Mouse (Mus musculus) inflammation-experienced regulatory T-cells, adult 6 months (primary cell): ENCODE measurements around the gene Pnmt. TPM values are rescaled to one million over a fixed set of nuclear protein-coding genes. Genes with fewer than 3 reads are reported as not detected.

Experiments used
- ATAC-seq: one replicate; pipeline ENCODE4 v1.8.0; 2017
- polyA plus RNA-seq, 3 experiments: library from polyadenylated mRNA; unstranded; fragments of 100-300 nt; shearing (Covaris generic); gene quantifications; one replicate each; pipeline ENCODE4 v1.2.1; 2017

Pnmt gene
- polyA plus RNA-seq, 3 experiments from 2014 or later = not detected

DNA sequence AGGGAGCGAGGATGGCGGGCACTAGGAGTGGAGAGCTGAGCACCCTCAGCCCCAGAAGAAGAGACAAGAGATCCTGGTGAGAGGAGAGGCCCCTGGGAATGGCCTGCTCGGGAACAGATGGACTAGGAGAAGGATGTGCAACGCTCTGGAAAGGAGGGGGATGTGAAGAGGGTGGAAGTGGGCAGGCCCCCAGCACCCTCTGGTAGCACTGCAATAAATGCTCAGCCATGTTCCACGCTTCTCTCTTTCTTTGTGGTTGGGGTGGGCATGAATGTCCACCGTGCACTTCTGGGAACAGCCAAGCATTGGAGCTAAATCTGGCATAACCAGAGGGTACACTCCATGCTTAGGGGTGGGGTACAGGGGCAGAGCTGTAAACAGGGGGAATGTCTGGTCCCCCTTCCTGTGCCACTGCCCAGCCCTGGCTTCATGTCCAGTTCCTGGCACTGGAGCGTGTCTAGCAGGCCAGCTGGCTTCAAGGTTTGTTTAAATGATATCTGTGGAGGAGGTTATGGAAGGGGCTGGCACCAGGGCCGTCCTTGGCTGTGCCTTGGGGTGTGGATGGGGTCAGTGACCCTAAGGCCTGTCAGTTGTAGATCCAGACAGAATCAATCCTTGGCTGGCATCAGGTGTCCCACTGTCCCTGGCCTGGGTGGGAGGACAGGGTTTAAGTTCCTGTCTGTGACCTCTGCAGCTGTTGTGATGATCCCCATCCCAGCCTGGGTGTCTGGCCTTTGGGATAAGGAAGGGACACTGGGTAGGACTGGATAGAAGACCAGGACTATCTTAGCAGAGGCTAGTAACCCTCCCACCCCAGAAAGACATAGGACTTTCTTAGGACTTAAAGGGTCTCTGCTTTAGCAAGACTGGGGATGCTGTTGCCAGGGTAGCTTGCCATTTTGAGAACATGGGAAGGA lies 1.3 kb upstream of the Pnmt start:
- no peak for ATAC-seq

DNA sequence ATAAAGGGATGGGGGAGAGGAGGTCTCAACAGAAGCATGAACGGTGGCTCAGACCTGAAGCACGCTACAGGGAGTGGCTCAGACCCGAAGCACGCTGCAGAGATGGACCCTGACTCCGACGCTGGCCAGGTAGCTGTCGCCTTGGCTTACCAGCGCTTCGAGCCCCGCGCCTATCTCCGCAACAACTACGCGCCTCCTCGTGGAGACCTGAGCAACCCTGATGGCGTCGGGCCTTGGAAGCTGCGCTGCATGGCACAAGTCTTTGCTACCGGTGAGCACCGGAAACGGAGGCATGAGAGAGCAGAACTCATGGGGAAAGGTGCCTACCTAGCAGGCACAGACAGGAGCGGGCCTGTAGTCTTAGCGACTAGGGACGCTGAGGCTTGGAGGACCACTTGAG lies 346 bp downstream of the Pnmt start:
- ATAC-seq = no peak

DNA sequence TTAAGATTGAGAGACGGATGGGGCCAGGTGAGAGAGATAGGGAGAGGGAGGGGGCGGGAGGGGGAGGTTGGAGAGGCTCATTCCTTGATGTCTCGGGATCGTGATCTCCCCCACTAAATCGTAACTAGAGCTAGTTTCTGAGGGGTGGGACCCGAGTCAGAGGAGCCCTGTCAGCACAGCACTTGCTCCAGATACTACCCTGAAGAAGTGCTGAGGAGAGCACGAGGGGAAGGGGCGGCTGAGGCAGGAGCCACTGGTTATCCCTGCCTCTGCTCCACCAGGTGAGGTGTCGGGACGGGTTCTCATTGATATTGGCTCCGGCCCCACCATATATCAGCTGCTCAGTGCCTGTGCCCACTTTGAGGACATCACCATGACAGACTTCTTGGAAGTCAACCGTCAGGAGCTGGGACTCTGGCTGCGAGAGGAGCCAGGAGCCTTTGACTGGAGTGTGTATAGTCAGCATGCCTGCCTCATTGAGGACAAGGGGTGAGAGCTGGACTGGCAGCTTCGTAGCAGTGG lies 867 bp downstream of the Pnmt start:
- no peak for ATAC-seq

DNA sequence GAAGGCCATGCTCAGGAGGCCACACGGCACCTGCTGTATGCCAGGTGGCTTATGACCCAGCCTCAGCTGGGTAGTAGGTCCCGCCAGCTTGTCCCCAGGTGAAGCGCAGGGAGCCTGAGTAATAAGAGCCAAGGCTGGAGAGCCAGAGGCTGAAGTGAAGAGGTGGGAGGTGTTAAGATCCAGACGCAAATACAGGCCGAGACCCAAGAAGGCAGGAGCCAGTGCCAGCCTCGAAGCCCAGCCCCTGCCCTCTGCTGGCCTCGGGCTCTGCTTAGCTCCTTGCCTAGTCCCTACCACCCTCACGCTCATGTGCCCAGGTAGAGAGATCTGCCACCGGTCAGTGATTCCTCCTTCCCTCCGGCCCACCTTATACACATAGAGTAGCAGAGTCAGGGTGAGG lies 2.0 kb downstream of the Pnmt start:
- ATAC-seq = no peak

DNA sequence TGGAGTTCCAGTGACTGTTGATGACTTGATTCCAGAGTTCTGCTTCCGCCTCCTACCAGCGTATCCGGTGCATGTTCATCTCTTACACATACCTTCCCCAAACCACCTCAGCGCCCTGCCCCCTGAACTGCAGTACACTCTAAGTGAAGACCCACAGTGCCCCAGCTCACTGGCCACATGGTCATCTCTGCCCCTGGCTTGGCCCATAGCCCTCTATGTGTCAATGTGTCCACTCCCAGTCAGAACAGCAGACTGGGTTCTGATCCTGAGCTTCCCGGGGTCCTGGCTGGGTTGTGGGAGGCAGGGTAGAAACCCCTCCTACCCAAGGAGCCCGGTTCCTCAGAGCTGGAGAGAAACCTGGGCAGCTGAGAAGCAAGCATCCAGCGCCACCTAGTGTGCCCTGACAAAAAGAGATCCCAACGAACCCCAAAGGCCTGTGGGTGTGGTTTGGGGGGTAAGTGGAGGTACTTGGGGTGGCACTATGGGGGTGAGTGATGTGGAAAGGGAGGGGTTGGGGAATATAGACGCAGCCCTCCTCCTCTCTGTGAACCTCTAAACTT lies 3.1 kb downstream of the Pnmt start:
- no peak for ATAC-seq

DNA sequence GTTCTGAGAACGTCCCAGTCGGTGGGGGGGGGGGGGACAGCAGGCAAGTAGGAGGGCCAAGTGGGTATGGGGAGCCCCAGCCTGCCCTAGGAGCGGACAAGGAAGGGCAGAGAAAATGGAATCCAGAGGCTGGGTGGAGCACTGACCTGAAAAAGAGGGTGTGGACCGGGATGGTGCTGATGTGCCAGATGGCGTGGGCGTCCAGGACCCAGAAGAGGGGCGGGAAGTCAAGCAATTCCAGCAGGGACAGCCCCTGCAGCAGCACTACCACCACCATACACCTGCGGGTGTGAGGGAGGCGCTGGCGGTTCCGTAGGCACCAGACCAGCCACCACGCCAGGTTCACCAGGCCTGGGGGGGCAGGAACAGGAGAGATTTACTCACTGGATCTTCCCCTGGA lies 3.9 kb downstream of the Pnmt start:
- no peak for ATAC-seq

DNA sequence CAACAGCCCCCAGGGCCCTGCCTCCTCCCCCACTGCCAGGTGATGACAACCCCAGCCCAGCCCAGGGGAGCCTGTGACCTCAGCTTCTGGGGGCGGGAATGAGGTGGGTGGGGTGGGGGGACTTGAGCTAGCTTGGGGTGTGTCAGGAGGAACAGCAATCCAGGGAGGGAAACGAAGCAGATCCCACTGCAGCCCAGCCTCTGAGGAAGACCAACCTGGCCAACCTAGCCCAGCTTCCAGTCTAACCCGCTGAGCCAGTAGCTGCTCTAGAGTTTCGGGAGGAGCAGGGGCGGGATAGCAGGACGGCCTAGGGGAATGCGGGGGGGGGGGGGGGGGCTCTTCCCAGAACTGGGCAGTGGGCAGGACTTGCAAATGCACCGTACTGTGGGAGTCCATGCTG lies 5.8 kb downstream of the Pnmt start:
- ATAC-seq = no peak

DNA sequence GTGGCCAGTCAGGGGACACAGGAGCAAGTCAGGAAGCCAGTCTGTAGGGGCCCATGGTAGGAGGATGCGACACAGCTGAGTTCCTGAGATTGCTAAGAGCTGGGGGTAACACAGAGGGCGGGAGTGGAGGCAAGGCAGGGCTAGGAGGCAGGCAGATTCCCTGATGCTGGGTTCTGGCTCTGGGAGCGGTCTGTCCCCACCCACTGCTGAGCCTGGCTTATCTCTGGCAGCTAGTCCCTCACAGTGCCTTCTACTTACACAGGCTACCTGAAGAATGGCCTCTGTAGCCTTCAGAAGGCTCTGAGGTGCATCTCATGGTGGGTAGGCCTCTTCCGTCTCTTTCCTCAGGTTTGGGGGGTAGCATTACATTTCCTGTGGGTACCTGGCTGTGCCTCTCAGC lies 6.4 kb downstream of the Pnmt start:
- ATAC-seq = no peak

DNA sequence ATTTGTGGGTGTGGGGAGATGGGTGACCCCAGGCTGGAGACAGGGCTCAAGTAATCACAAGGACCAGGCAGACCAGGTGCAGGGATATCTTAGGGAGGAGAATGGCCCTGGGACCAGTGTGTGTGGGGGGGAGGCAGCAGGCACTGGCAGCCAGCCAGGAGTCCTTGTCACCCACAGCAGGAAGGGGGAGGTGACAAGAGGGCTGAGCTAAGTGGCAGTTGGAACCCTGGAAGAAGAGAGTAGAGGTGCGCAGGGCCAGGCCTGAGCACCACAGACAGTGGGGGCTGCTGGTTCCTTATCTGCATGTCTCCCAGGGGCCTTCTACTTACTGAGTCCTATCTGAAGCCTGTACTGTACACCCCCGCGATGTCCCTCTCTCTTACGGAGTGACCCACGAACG lies 7.1 kb downstream of the Pnmt start:
- no peak for ATAC-seq

DNA sequence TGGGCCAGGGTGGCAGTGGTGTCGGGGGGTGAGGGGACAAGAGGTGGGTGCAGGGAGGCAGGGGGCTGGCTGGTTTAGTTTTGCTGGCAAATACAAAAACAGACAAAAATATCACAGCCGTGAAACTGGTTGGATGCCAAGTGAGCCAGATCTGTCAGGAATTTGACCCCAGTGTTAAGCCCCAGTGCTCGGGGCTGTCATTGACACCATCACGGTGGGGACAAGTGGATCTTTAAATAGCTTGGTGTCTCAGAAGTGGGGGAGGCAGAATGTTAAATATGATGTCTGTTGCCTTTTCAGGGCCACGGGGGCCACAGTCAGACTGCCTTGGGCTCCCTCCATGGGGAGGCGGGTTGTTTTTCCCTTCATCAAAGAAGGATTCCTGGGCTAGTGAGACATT lies 8.1 kb downstream of the Pnmt start:
- ATAC-seq = no peak

DNA sequence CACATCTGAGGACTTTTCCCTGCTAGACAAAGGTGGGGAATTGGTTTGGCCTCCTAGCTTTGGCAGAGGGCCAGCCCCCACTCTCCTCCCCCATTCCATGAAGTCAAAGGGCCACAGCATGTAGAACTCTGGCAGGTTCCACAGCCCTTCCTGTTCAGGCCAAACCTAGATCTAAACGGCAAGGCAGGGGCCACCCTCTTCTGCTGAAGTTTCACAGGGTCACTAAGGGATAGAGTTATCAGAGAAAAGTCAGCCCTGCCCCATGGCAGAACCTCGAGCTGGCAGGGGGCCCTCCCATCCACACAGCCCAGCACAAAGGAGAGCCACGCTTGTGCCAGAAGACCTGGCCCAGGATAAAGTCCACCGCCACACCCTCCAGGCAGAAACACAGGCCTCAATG lies 8.8 kb downstream of the Pnmt start:
- ATAC-seq = no peak

DNA sequence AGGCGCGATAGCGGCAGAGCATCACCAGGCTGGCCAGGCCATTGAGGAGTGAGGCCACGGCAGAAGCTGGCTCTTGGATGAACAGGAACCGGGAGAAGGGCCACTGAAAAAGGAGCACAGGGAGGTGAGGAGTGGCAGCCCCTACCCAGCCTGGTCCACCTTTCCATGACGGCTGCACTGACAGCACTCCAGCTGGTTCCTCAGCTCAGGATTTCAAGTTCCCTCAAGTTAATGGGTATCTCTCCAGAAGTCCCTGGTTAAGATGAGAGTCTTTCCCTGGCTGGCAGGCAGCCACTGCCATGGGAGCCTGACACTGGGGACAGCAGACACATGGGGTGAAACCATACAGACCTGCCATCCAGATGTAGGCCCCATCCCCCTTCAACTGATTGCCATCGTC lies 11.7 kb downstream of the Pnmt start:
- ATAC-seq = no peak

DNA sequence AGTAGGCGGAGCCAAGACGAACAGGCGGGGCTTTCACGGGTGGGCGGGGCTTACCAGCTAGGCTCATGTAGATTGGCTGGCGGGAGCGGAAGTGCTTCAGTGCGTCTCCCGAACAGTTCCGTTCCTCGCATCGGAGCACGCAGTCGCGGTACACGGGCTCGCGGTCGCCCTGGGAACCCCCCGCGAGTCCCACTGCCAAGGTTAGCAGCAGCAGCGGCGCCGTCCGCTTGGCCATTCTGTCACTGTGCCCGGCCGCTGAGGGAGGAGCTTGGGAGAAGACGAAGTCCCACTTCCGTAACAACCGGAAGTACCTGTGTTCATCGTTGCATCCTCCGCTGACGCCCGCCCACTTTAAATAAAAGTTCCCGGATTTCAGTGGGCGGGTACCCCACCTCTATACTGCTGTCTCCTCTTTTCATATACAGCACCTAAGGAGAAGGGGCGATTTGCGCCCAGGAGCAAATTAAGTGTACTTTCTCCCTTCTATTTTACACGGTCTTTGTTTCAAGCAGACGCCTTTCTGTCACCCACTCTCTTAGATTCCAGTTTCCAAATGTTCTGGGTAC lies 14.0 kb downstream of the Pnmt start, which contains the start of gene Pgap3:
Gene Pgap3, minus strand, starts transcription at position 330 of the 566 bp plus-strand sequence.
- peak; percentile 88 for ATAC-seq

DNA sequence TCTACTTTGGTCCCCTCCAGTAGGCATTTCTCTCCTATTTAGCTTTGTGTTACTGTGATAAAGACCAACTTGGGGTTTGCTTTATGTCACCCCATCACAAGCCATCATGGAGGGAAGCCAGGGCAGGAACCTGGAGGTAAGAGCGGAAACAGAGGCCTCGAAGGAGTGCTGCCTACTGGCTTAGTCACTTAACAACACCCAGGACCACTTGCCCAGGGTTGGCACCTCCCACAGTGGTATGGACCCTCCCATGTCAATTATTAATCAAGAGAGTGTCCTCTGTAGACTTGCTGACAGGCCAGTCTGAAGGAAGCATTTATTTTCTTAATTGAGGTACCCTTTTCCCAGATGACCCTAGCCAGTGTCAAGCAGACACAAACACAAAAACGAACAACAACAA lies 14.6 kb downstream of the Pnmt start:
- peak; percentile 22 for ATAC-seq

DNA sequence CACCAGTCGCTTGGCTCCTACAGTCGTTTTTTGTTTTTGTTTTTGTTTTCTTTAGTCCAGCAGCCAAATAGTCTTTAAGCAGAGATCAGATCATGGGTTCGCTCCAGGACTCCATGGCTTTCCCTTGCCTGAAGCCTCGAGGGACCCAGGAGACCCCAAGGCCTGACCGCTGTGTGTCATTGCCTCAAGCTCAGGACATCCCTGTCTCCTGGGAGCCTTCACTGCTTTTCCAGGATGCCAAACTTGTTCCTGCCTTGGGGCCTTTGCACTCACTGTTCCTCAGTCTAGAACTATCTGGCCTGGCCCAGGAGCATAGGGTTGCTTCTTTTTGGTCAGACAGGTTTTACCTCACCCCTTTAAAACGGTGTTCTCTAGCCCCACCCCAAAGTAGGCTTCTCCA lies 20.4 kb downstream of the Pnmt start:
- ATAC-seq = no peak

DNA sequence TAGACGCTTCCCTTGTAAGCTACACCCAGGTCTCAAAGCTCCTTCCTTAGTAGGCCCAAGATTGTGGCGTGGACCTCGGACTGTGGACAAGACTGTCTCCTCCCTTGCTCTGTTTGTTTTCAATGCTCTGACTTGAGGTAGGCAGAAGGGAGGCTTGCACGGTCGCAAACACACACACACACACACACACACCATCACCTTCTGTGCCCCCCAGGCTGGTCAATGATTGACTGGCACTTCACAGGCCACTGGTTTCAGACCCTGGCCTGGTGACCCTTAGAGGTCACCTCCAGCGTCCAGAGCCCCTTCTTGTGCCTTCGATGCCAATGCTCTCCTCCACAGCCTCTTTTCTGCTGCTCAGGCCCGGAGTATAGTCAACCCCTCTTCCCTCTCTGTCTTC lies 22.6 kb downstream of the Pnmt start:
- ATAC-seq = no peak

DNA sequence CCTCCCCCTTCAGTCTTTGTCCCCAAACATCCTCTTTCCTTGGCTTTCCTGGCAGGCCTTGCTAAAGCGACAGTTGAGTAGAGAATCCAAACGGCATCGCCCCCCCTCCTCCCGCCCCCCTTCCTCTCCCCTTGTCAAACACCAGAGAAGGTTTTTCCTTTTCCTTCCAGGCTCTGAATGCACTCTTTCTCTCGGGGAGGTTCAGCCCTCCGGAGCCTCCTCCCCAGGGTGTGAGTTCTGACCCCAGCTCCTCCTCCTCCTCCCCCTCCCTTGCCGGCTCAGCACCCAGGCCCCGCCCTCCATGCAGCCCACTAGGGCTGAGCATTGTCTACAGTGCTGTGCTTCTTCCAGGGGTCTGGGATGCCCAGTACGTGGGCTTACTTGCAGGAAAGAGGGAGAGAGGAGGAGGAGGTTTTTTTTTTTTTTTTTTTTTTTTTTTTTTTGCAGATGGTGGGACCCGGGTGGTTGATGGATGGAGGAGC lies 23.1 kb downstream of the Pnmt start:
- ATAC-seq = no peak

DNA sequence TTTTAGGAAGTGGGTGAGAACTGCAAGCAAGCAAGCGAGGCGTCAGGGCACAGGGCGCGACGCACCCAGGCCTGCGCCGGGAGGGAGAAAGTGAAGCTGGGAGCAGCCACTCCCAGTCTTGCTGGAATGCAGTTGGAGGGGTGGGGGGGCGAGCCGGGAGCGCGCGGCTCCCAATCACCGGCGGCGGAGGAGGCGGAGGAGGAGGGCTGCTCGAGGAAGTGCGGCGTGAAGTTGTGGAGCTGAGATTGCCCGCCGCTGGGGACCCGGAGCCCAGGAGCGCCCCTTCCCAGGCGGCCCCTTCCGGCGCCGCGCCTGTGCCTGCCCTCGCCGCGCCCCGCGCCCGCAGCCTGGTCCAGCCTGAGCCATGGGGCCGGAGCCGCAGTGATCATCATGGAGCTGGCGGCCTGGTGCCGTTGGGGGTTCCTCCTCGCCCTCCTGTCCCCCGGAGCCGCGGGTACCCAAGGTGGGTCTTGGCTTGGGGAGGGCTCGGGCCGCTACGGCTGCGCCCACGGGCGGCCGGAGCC lies 26.1 kb downstream of the Pnmt start, which contains the start of gene Erbb2:
Gene Erbb2, plus strand, starts transcription at position 198 of the 524 bp plus-strand sequence.
- ATAC-seq = no peak

DNA sequence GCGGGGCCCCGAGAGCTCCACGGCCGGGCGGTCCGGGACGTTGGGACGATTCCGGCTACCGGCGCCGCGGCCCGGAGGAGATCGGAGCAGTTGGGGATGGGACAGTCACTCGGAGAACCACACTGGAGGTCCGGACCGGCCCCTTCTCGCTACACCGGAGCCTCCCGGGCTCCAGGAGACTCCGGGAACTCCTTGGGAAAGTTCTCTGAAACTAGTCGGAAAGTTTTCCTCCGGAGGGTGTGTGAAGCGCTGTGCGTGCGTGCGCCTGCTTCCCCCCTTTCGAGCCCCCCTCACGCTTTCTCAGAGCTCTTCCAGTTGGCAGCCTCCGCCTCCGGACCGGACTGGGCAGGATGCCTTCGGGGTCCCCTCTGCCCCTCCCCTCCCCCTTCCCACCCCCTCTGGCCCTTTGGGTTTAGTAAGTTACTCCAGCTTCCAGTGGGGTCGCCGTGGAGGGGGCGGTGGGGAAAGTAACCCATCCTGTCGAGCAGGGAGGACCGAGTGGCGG lies 26.6 kb downstream of the Pnmt start:
- ATAC-seq = no peak

DNA sequence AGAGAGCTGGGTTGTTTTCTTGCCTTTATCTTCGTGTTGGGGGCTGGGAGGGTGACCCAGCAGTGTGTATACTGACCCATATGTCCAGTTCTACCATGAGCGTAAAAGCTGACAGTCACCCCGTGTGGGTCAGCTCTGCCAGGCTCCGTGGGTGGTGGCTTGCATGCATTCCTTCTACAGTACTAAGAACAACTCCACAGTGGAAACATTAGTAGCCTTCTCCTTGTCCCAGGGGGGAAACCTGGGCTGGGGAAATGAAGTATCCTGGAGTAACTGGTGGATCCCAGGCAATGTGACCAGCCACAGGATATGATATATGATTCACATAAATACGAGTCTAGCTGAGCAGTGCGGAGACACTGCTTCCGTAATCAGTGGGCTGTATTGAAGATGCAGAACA lies 27.5 kb downstream of the Pnmt start:
- no peak for ATAC-seq

DNA sequence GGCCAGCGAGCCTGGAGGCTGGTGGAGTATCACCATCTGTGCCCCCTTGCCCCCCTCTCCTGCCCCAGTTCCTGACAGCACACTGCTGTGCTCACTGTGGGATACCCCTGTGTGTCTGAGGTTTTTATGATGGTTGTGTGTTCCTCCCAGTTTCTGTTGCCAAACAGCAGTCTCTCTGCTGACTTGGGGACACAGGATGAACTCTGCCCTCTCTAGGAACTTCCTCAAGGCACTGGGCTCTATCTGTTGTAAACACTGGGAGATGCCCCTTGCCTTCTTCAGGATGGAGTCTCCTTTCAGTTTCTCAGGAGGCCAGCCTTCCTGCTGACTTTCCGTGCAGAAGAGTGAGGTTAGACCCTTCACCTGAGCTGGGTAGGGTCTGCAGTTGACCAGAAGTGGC lies 27.9 kb downstream of the Pnmt start:
- ATAC-seq = no peak

DNA sequence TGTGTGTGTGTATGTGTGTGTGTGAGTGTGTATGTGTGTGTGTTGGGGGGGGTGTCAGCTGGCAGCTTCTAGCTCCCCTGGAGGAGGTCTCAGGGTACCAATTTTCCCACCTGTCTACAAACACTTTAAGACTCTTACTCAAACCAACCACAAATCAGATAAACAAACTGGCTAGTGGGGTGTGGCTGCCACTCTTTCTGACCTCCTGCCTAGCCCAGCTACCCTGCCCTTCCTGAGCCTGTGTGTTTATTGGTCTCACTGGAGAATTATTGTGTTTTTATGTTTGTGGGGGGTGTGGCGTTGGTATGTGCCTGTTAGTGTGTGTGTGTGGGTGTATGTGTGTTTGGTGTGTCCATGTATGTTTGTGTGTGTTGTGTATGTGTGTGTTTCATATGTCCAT lies 30.8 kb downstream of the Pnmt start:
- no peak for ATAC-seq

DNA sequence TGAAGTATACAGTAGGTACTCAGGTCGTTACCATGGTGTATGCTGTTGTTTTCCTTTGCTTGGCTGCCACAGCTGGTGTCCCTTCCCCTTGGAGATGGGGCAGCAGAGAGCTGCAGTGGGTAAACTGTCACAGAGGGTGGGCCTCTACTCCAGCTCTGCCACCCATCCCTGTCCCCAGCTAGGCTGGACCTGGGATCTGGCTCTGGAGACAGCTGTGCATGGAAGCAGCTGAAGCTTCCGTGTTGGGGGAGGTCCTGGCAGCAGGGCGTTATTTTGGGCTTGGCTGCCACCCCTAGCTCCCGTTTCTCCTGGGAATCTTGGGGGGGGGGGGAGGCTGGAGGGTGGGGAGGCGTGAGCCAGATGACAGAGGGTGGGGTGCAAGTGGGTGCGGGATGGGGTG lies 32.0 kb downstream of the Pnmt start:
- no peak for ATAC-seq
